Mouse (Mus musculus) stomach, embryonic 14.5 days (tissue): ENCODE measurements around the gene Catsperz. TPM values are rescaled to one million over a fixed set of nuclear protein-coding genes. Genes with fewer than 3 reads are reported as not detected.

ENCODE experiments used
- ATAC-seq: fragments of 200-750 bp; cut with Nextera tagmentation; 2 replicates; pipeline ENCODE4 v1.8.0; 2017; ENCODE audit warnings: low read depth, moderate TSS enrichment; ENCODE audit not compliant: insufficient number of reproducible peaks, insufficient read depth, low FRiP score
- H3K27ac ChIP-seq: fragments of 300-500 bp; sonication (generic); 2 replicates; pipeline ENCODE4 v1.5.1; 2014; ENCODE audit warnings: mild to moderate bottlenecking, low read length, moderate library complexity, mixed read lengths
- H3K27me3 ChIP-seq: fragments of 300-500 bp; sonication (generic); 2 replicates; pipeline ENCODE4 v1.6.1; 2014; ENCODE audit warnings: low read length, control low read depth, mixed read lengths; ENCODE audit not compliant: control insufficient read depth, insufficient read depth
- H3K36me3 ChIP-seq: fragments of 300-500 bp; sonication (generic); 2 replicates; pipeline ENCODE4 v1.6.1; 2014; ENCODE audit warnings: mild to moderate bottlenecking, control low read depth, low read length, moderate library complexity, mixed read lengths; ENCODE audit not compliant: control insufficient read depth, insufficient read depth
- H3K4me1 ChIP-seq: fragments of 300-500 bp; sonication (generic); 2 replicates; pipeline ENCODE4 v1.6.1; 2014; ENCODE audit warnings: low read length, control low read depth, mixed read lengths; ENCODE audit not compliant: control insufficient read depth, insufficient read depth
- H3K4me2 ChIP-seq: fragments of 300-500 bp; sonication (generic); replicated peaks from 2 replicates; pipeline ENCODE4 v1.6.1; 2014; ENCODE audit warnings: low read depth, low read length, control low read depth
- H3K4me3 ChIP-seq: fragments of 300-500 bp; sonication (generic); 2 replicates; pipeline ENCODE4 v1.5.1; 2014; ENCODE audit warnings: low read depth, low read length, control low read depth
- H3K9ac ChIP-seq: fragments of 300-500 bp; sonication (generic); replicated peaks from 2 replicates; pipeline ENCODE4 v1.6.1; 2014; ENCODE audit warnings: low read depth, mild to moderate bottlenecking, control low read depth, low read length, moderate library complexity, mixed read lengths
- H3K9me3 ChIP-seq: fragments of 300-500 bp; sonication (generic); 2 replicates; pipeline ENCODE4 v1.6.1; 2016; ENCODE audit warnings: low read depth, low read length, control low read depth; ENCODE audit not compliant: control insufficient read depth
- WGBS: fragments of 180-500 bp; shearing (Covaris S2); extraction: QIAGEN DNeasy Blood & Tissue Kit; methylation state at CpG from one replicate; pipeline ENCODE4 v1.1.7; 2014; 5-methylcytosine and 5-hydroxymethylcytosine counted together
- polyA plus RNA-seq: library from polyadenylated mRNA; unstranded; fragments of >200 nt; fragmentation: Nextera tagmentation; extraction: Ambion mirVana; gene quantifications from 2 replicates; pipeline ENCODE4 v1.2.1, GENCODE M21; 2014

Catsperz gene
- polyA plus RNA-seq, 1 experiment from 2014 or later, result 1.5 TPM

- under 1% methylated on average over 28 of the region's 28 CpGs for WGBS
- H3K9me3 ChIP-seq, result no peaks in the 10 kb centered on the region
- peak overlapping the region; percentile 93 for H3K4me2 ChIP-seq
- H3K9ac ChIP-seq, result peak overlapping the region; percentile 61
- peak overlapping the region; percentile 57 for H3K4me3 ChIP-seq
- ATAC-seq, result 0 out of 2 replicates have a peak, but pooled peaks have one; percentile 3
- peaks cover 21% of the 10 kb centered on the region for H3K36me3 ChIP-seq
- no peaks in the 10 kb centered on the region for H3K27me3 ChIP-seq
- peak overlapping the region; percentile 97 for H3K27ac ChIP-seq
- H3K4me1 ChIP-seq, result peaks cover 20% of the 10 kb centered on the region
These were observed 25.5 kb upstream of the Catsperz start for GRCm38 (mm10) chr19:6950613-6951153.

DNA sequence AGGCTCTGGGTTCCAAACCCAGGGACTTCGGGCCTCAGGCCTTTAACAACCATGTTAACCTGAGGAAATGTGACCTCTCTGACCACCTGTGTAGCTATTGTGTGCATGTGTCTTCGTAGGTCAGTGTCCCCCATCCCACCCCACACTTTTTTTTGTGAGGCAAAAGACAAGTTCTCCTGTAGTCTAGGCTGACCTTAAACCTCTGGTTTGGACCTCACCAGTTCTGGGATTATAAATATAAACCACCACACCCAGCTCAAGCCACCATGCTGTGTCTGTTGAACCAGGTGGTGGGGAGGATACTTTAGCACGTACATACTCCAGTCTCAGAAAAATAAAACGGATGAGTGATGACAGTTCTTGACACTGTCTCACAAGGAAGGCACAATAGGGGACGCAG, 24.8 kb upstream of the Catsperz start:
- peak overlapping the region; percentile 61; the same call in 1 of the 2 replicates for H3K9ac ChIP-seq

GRCm38 (mm10) chr19:6949532-6949931, 24.4 kb upstream of the Catsperz start:
- Histone ChIP-seq H3K27ac (no peak overlapping the region; the same call in 1 of the 2 replicates), H3K36me3 (peaks cover 9% of the 10 kb centered on the region; the same call in 1 of the 2 replicates)

More for the DNA sequence above, 24.8 kb upstream of the Catsperz start:
- no peaks in the 10 kb centered on the region for H3K9me3 ChIP-seq
- H3K4me2 ChIP-seq, result peak overlapping the region; percentile 93
- peak overlapping the region; percentile 57 for H3K4me3 ChIP-seq
- no peak for ATAC-seq
- H3K27ac ChIP-seq, result peak overlapping the region; percentile 97; the same call in 1 of the 2 replicates
- H3K4me1 ChIP-seq, result peaks cover 20% of the 10 kb centered on the region
- peaks cover 14% of the 10 kb centered on the region; the same call in 1 of the 2 replicates for H3K36me3 ChIP-seq
- WGBS, result 55% methylated on average over 5 of the region's 5 CpGs
- no peaks in the 10 kb centered on the region for H3K27me3 ChIP-seq

GRCm38 (mm10) chr19:6948186-6948585, 23.0 kb upstream of the Catsperz start:
- no peaks in the 10 kb centered on the region for H3K27me3 ChIP-seq
- no peak overlapping the region for H3K4me2 ChIP-seq
- ATAC-seq, result no peak
- H3K36me3 ChIP-seq, result no peaks in the 10 kb centered on the region; the same call in 1 of the 2 replicates
- no peaks in the 10 kb centered on the region for H3K9me3 ChIP-seq
- no peak overlapping the region for H3K27ac ChIP-seq
- no peak overlapping the region for H3K4me3 ChIP-seq
- peaks cover 18% of the 10 kb centered on the region for H3K4me1 ChIP-seq
- no peak overlapping the region for H3K9ac ChIP-seq
- WGBS, result 76% methylated on average over 4 of the region's 4 CpGs

More at GRCm38 (mm10) chr19:6949532-6949931, 24.4 kb upstream of the Catsperz start:
- Histone ChIP-seq H3K27me3 (no peaks in the 10 kb centered on the region), H3K9me3 (no peaks in the 10 kb centered on the region), H3K4me1 (peaks cover 20% of the 10 kb centered on the region), H3K4me2 (peak overlapping the region; percentile 93), H3K4me3 (no peak overlapping the region), H3K9ac (no peak overlapping the region)
- no peak for ATAC-seq
- WGBS, result 80% methylated on average over 5 of the region's 5 CpGs

- H3K27ac ChIP-seq, result no peak overlapping the region
- H3K4me2 ChIP-seq, result no peak overlapping the region
- no peaks in the 10 kb centered on the region for H3K9me3 ChIP-seq
- H3K4me1 ChIP-seq, result peaks cover 19% of the 10 kb centered on the region
- no peak overlapping the region for H3K4me3 ChIP-seq
- ATAC-seq, result no peak
- no peaks in the 10 kb centered on the region; the same call in 1 of the 2 replicates for H3K36me3 ChIP-seq
- 45% methylated on average over 4 of the region's 4 CpGs for WGBS
- H3K9ac ChIP-seq, result no peak overlapping the region
- no peaks in the 10 kb centered on the region for H3K27me3 ChIP-seq
These were observed 22.6 kb upstream of the Catsperz start for GRCm38 (mm10) chr19:6947742-6948141.

DNA sequence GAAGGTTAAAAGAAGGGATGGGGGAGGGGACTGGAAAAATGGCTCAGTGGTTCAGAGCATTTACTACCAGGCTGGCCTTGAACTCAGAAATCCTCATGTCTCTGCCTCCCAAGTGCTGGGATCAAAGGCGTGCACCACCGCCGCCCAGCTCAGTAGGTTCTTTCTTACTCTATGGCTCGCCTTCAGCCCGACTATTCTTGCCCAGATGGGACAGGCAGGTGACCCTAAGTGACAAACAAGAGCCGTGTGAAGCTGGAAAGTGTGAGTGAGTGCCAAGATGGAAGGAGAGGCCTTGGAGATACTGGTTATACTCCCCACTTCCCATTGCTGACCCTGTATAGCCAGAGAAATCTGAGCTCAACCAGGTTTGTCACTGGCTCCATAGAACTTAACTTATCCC, 18.5 kb upstream of the Catsperz start:
- no peaks in the 10 kb centered on the region; the same call in 1 of the 2 replicates for H3K36me3 ChIP-seq
- no peak overlapping the region for H3K4me3 ChIP-seq
- no peak for ATAC-seq
- no peaks in the 10 kb centered on the region for H3K27me3 ChIP-seq
- 93% methylated on average over 6 of the region's 6 CpGs for WGBS
- no peak overlapping the region for H3K4me2 ChIP-seq
- no peaks in the 10 kb centered on the region for H3K9me3 ChIP-seq
- H3K9ac ChIP-seq, result no peak overlapping the region
- H3K27ac ChIP-seq, result no peak overlapping the region
- H3K4me1 ChIP-seq, result peaks cover 11% of the 10 kb centered on the region; the same call in 1 of the 2 replicates

DNA sequence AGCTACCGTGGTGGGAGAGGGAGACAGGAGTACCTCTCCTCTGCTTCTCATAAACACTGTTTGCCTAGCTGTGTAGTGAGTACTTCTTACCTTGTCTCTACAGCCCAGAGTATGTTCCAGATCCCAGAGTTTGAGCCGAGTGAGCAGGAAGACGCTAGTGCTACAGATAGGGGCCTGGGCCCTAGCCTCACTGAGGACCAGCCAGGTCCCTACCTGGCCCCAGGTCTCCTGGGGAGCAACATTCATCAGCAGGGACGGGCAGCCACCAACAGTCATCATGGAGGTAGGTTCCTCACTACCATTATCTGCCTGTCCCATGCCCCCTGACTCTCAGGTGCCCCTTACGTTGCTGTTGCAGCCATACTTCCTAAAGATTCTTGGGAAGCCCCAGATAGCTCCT, 17.6 kb upstream of the Catsperz start:
- H3K4me1 ChIP-seq, result peaks cover 11% of the 10 kb centered on the region; the same call in 1 of the 2 replicates
- peak overlapping the region; percentile 98 for H3K27ac ChIP-seq
- peak overlapping the region; percentile 85 for H3K4me3 ChIP-seq
- H3K4me2 ChIP-seq, result peak overlapping the region; percentile 99
- WGBS, result 27% methylated on average over 5 of the region's 5 CpGs
- H3K36me3 ChIP-seq, result no peaks in the 10 kb centered on the region; the same call in 1 of the 2 replicates
- H3K27me3 ChIP-seq, result no peaks in the 10 kb centered on the region
- no peaks in the 10 kb centered on the region for H3K9me3 ChIP-seq
- ATAC-seq, result no peak; the same call in 1 of the 2 replicates
- H3K9ac ChIP-seq, result peak overlapping the region; percentile 82

GRCm38 (mm10) chr19:6942249-6942691, 17.1 kb upstream of the Catsperz start, which contains the start of gene Gpr137:
Gpr137 (minus strand) TSS chr19:6942480.
- peak within 1 kb of the TSS; percentile 82 for H3K9ac ChIP-seq
- peak; percentile 91 for ATAC-seq
- H3K4me2 ChIP-seq, result peak within 1 kb of the TSS; percentile 99
- H3K9me3 ChIP-seq, result no peaks in the 10 kb centered on the region
- H3K27me3 ChIP-seq, result no peaks in the 10 kb centered on the region
- H3K36me3 ChIP-seq, result no peaks in the 10 kb centered on the region; the same call in 1 of the 2 replicates
- WGBS, result under 1% methylated on average over 27 of the region's 27 CpGs
- H3K4me3 ChIP-seq, result peak within 1 kb of the TSS; percentile 85
- peak within 1 kb of the TSS; percentile 98 for H3K27ac ChIP-seq
- peaks cover 11% of the 10 kb centered on the region; the same call in 1 of the 2 replicates for H3K4me1 ChIP-seq
